Mouse (Mus musculus) E14TG2a.4 (cell line): ENCODE measurements around the gene Hnrnpul1.

Experiments used
- CTCF ChIP-seq: conservative IDR thresholded peaks from 2 replicates; pipeline ENCODE4 v1.5.1; 2014; ENCODE audit warnings: low read length
- POU5F1 ChIP-seq: IDR thresholded peaks from 2 replicates; pipeline ENCODE4 v1.6.1; 2014; ENCODE audit warnings: low read length, borderline replicate concordance

DNA sequence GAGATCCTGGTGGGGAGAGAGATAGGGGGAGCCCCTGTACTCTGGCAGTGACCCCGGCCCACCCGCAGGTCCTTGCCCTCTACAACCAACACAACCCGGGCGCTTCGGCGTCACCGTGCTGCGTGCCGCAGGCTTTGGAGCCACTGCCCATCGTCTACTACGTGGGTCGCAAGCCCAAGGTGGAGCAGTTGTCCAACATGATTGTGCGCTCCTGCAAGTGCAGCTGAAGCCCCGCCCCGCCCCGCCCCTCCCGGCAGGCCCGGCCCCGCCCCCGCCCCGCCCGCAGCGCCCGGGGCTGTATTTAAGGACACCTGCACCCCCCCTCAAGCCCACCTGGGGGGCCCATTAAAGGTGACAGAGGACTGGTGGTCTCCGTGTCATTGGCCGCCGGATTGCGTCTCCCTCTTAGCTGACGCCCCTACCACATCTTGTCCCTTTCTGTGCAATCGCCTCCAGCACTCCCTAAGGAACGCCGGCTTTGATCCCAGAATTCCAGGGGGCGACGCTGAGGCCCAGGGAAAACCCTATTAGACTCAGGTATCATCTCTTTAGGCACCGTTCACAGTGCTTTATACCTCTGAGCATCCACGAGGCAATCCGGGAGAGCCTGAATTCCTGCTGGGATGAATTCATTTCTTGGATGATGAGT, 49.7 kb downstream of the Hnrnpul1 start:
- TF ChIP-seq CTCF: no peak
- TF ChIP-seq POU5F1: no peak
